Mouse (Mus musculus): ENCODE measurements at regions not wholly inside any gene's neighbourhood (a gene's known extent, or its start where the extent isn't known, plus 50 kb on each side); places are given as distances from the start of the nearest gene placed in this dataset.
A peak's percentile ranks its signal among the peaks of the same experiment; 100 is the strongest.

DNA sequence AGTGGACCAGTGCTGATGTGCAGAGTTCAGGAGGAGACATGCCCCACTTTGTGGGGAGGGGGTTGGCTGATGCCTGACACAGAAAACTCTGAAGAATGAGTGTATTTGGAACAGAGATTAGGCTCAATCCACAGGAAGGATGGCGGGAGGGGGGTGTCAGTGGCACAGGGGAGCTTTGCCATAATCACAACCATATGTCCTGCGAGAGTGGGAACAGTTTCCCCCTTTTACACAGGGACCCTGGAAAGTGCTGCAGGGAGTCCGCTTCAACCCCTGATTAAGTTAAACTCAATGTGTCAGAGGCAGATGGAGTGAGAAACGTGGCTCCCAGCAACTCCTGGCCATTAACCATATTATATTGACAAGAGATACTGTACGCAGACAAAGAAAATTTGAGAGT is 168.9 kb upstream of the Cops8 start:
- intact Hi-C loops (cut with DNase I): no loop called here
- no peak for DNase-seq (ENCODE audit: low spot score in 2 of 2)

GRCm38 (mm10) chr1:90440638-90441037 is 162.1 kb upstream of the Cops8 start:
- intact Hi-C loops (cut with DNase I): no loop called here
- DNase-seq (ENCODE audit: low spot score in 2 of 2): peak in 1 of 2 experiments; percentile 12

GRCm38 (mm10) chr1:90441134-90441868 is 161.5 kb upstream of the Cops8 start:
- intact Hi-C loops (cut with DNase I): no loop called here
- DNase-seq (ENCODE audit: low spot score in 2 of 2): no peak

DNA sequence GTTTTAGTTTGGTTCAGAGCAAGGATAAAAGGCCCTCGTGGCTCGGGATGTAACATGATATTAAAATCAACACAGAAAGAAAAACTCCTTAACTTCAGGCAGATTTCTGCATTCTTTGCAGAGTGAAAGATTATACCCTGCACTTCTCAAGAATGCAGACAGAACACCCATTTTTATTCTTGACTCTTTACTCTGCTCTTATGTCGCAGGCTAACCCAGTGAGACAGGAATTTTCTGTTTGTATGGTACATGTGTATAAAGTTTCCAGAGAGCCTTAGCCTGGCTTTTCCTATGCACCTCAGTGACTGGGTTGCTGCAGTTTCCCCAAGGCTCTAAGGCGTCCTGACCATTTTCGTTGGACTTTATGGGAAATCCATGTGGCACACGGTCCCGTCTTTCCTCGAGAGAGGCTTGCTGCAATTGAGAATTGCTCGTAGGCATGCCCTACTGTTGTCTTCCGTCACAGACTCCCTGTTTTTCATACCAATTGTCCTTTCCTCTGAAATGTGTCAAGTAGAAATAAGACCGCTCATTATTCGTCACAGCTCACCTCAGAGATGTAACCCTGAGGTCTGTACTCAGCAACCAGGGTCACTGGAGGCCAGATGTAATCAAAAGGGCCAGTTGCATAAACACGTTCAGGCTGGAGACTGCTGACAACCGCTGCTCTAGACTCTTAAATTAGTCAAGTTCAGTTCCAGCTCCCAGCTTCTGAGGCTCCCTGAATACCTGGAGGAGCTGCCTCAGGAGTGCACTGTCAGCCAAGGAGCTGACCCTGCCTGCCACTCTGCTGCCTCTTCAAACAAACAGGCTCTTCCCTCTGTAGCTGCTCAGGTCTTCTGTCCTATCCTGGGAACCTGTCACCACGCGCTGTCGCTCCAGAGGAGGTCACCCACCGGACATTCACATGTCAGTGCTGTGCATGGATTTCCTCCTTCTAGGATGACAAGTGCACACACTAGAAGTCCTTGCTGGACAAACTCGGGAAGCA is 160.2 kb upstream of the Cops8 start:
- DNase-seq (ENCODE audit: low spot score in 2 of 2): no peak
- intact Hi-C loops (cut with DNase I): no loop called here

- no peak for DNase-seq (ENCODE audit: low spot score in 2 of 2)
- intact Hi-C loops (cut with DNase I): loop anchor here (10.0 kb wide), 1 partner anchor 245 kb away; the partner anchor contains the start of gene Ackr3
These were observed 153.1 kb upstream of the Cops8 start for GRCm38 (mm10) chr1:90449571-90450226.

- intact Hi-C loops (cut with DNase I): loop anchor here (10.0 kb wide), 1 partner anchor 247 kb away; the partner anchor contains the start of gene Ackr3
These were observed 150.7 kb upstream of the Cops8 start for GRCm38 (mm10) chr1:90451942-90452557.

DNA sequence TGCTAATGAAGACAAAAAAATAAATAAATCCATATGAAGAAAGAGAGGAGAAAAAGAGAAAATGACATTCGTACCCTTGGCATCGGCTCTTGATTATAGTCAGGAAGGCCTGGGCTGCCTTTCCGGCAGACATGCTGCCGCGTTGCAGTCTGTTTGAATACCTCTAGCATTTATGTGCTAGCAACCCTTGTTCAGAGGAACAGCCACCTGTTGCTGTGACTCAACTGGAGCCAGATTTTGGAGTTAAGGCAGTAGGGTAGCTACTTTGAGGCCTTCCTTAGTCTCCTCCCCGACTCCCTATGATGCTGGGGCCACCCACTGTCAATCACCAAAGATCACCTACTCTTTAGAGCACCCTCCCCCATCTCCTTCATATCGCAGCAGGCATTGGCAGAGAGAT is 148.5 kb upstream of the Cops8 start:
- intact Hi-C loops (cut with DNase I): loop anchor here (10.0 kb wide), 1 partner anchor 249 kb away; the partner anchor contains the start of gene Ackr3
- no peak for DNase-seq (ENCODE audit: low spot score in 2 of 2)

More at GRCm38 (mm10) chr1:90451942-90452557, 150.7 kb upstream of the Cops8 start:
- DNase-seq (ENCODE audit: low spot score in 2 of 2): no peak

DNA sequence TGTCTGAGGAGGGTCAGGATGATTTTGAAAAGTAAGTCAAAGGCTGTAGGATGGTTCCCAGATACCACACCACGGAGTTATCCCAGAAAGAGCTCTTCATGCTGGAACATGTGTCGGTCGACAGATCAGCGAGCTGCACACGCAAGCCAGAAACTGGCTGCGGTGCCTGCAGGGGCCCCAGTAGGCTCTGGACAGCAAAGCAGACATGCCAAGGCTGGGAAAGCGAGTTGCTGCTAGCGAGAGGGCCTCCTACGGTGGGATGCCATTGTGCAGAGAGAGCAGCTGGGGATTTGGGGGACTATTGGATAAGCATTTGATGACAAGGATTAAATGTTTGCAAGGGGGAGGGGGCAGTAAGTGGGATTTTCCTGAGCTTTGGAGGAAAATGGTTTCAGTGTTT is 145.4 kb upstream of the Cops8 start:
- intact Hi-C loops (cut with DNase I): loop anchor here (10.0 kb wide), 1 partner anchor 253 kb away; the partner anchor contains the start of gene Ackr3
- no peak for DNase-seq (ENCODE audit: low spot score in 2 of 2)

GRCm38 (mm10) chr1:90458176-90458575 is 144.6 kb upstream of the Cops8 start:
- intact Hi-C loops (cut with DNase I): loop anchor here (10.0 kb wide), 1 partner anchor 253 kb away; the partner anchor contains the start of gene Ackr3

GRCm38 (mm10) chr1:90461699-90462098 is 141.1 kb upstream of the Cops8 start:
- intact Hi-C loops (cut with DNase I): no loop called here

More at GRCm38 (mm10) chr1:90458176-90458575, 144.6 kb upstream of the Cops8 start:
- no peak for DNase-seq (ENCODE audit: low spot score in 2 of 2)

GRCm38 (mm10) chr1:90463302-90463701 is 139.5 kb upstream of the Cops8 start:
- DNase-seq (ENCODE audit: low spot score in 2 of 2): no peak
- intact Hi-C loops (cut with DNase I): no loop called here

More at GRCm38 (mm10) chr1:90461699-90462098, 141.1 kb upstream of the Cops8 start:
- DNase-seq (ENCODE audit: low spot score in 2 of 2): peak; percentile 29 to 50

- intact Hi-C loops (cut with DNase I): no loop called here
- DNase-seq (ENCODE audit: low spot score in 2 of 2): no peak
These were observed 135.1 kb upstream of the Cops8 start for GRCm38 (mm10) chr1:90467646-90468045.

GRCm38 (mm10) chr1:90470996-90471395 is 131.8 kb upstream of the Cops8 start:
- DNase-seq (ENCODE audit: low spot score in 2 of 2): no peak
- intact Hi-C loops (cut with DNase I): no loop called here

DNA sequence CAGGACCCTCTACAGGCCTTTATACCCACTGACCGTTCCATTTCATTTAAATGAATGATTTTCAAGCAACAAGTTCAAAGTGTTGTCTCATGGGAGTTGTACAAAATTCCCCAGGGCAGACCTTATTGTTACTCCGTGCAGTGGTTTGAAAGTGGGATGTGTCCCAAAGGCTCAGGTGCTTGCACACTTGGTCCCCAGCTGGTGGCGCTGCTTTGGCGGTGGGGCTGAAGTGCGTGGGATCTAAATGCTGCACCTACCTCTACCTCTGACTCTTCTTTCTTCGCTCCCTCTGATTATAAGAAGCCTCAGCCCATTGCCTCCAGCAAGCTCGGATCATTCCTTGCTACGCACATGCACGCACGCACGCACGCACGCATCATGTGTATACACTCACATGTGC is 131.0 kb upstream of the Cops8 start:
- intact Hi-C loops (cut with DNase I): no loop called here
- DNase-seq (ENCODE audit: low spot score in 2 of 2): no peak

- no peak for DNase-seq (ENCODE audit: low spot score in 2 of 2)
- intact Hi-C loops (cut with DNase I): no loop called here
These were observed 127.5 kb upstream of the Cops8 start for GRCm38 (mm10) chr1:90475060-90475813.

DNA sequence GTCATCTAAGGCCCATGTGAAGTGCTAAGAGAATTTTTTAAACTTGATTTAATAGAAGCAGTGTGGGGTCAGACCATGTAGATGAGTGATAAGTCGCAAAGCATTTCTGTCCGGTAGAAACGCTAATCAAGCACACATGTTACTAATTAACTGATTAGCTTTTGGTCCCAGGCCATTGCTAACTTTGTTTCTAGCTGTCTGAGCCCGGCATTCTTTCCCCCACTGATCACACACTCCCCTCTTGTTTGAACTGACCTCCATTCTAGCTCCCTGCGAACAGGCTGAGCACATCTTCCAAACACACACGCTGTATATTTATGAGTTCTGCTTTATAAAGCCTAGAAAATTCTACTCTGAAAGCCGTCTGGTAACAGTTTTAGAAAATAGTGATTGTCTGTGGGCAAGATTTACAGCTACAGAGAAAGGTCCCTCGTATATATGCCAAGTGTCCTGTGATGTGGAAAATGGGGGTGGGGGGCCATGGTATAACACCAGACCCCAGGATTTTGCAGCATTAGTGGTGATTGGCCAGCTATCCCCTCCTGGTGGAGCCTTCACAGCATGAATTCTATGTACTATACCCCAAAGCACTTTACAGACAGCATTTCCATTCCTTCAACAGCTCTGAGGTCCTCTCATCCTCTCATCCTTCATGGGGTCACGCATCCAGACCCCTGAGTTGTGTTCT is 126.1 kb upstream of the Cops8 start:
- intact Hi-C loops (cut with DNase I): no loop called here
- no peak for DNase-seq (ENCODE audit: low spot score in 2 of 2)

DNA sequence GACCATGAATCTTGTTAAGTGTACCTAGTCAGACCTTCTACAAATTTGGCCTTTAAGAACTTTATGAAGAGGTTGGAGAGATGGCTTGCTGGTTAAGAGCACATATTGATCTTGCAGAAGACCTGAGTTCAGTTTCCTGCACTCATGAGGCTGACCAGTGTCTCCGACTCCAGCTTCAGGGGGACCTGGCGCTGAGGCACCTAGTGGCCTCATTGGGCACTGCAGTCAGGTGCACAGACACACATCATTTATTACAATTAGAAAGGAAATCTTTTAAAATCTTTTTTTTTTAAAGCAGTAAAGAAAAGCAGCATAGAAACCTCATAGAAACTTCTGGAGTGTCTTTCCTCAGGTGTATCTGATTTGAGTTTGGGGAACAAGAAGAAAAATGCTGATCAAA is 123.9 kb upstream of the Cops8 start:
- no peak for DNase-seq (ENCODE audit: low spot score in 2 of 2)
- intact Hi-C loops (cut with DNase I): no loop called here

DNA sequence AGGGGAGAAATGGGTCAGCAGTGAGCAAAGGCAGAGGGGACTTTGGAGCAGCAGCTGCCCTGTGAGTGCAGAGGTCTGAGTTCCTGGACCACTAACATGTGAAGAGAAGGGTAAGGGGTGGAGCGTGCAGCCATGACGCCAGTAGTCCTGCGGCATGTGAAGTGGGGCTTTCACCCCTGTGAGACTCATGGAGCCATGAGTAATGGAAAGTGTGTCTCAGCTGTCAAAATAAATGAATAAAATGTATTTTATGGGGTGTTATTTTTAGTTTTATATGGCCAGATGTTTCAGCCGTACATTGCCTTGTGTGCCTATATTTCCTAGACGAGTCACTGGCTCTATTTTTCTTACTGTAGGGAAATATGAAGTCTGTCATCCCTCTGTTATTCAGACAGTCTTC is 121.5 kb upstream of the Cops8 start:
- DNase-seq (ENCODE audit: low spot score in 2 of 2): no peak
- intact Hi-C loops (cut with DNase I): no loop called here
